Mouse (Mus musculus): ENCODE measurements around the gene Med4. TPM values are rescaled to one million over a fixed set of nuclear protein-coding genes. Genes with fewer than 3 reads are reported as not detected.

Gene Med4
- polyA plus RNA-seq, 1 experiment from 2014 or later, result 107 TPM

GRCm38 (mm10) chr14:73477077-73477476 is 32.7 kb upstream of the Med4 start:
- H3K9ac ChIP-seq (replicated peaks), result no peak overlapping the region

DNA sequence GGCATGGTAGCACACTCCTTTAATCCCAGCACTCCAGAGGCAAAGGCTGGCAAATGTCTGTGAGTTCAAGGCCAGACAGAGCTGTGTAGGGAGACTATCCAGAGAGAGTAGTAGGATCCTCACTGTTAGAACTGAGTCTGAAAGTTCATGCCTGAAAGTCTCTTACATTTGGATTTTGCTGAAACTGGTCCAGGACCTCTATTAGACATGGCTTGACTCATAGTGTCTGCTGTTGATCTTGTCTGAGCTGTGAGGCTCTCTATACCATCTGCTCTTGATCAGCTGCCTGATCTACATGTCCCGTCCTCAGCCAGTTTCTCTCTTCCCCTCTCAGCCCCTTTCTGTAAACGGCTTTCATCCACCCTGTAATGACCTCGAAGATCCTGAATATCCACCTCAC is 31.5 kb upstream of the Med4 start:
- Histone ChIP-seq H3K4me2 (no peak overlapping the region), H3K27me3 (no peaks in the 10 kb centered on the region), H3K4me1 (replicated peaks) (peaks cover 34% of the 10 kb centered on the region), H3K4me3 (replicated peaks) (no peak overlapping the region), H3K9me3 (no peaks in the 10 kb centered on the region), H3K27ac (no peak overlapping the region), H3K9ac (replicated peaks) (no peak overlapping the region), H3K36me3 (no peaks in the 10 kb centered on the region)
- no peak for ATAC-seq (ENCODE audit: insufficient number of reproducible peaks, insufficient read depth, low FRiP score, low TSS enrichment, low read depth)
- WGBS, result 75% methylated on average over 3 of the region's 3 CpGs

More at GRCm38 (mm10) chr14:73477077-73477476, 32.7 kb upstream of the Med4 start:
- no peak overlapping the region for H3K27ac ChIP-seq
- no peaks in the 10 kb centered on the region for H3K36me3 ChIP-seq
- 96% methylated on average over 10 of the region's 10 CpGs for WGBS
- H3K9me3 ChIP-seq, result no peaks in the 10 kb centered on the region
- H3K4me2 ChIP-seq, result no peak overlapping the region
- peaks cover 36% of the 10 kb centered on the region for H3K4me1 ChIP-seq (replicated peaks)
- H3K27me3 ChIP-seq, result no peaks in the 10 kb centered on the region
- no peak for ATAC-seq (ENCODE audit: insufficient number of reproducible peaks, insufficient read depth, low FRiP score, low TSS enrichment, low read depth)
- H3K4me3 ChIP-seq (replicated peaks), result no peak overlapping the region

GRCm38 (mm10) chr14:73479771-73480170 is 30.1 kb upstream of the Med4 start:
- H3K27ac ChIP-seq, result no peak overlapping the region
- H3K9ac ChIP-seq (replicated peaks), result no peak overlapping the region
- peaks cover 22% of the 10 kb centered on the region for H3K4me1 ChIP-seq (replicated peaks)
- WGBS, result 70% methylated on average over 1 of the region's 1 CpGs
- H3K27me3 ChIP-seq, result no peaks in the 10 kb centered on the region
- H3K4me3 ChIP-seq (replicated peaks), result no peak overlapping the region
- H3K36me3 ChIP-seq, result no peaks in the 10 kb centered on the region
- no peak for ATAC-seq (ENCODE audit: insufficient number of reproducible peaks, insufficient read depth, low FRiP score, low TSS enrichment, low read depth)
- H3K9me3 ChIP-seq, result no peaks in the 10 kb centered on the region
- H3K4me2 ChIP-seq, result no peak overlapping the region

DNA sequence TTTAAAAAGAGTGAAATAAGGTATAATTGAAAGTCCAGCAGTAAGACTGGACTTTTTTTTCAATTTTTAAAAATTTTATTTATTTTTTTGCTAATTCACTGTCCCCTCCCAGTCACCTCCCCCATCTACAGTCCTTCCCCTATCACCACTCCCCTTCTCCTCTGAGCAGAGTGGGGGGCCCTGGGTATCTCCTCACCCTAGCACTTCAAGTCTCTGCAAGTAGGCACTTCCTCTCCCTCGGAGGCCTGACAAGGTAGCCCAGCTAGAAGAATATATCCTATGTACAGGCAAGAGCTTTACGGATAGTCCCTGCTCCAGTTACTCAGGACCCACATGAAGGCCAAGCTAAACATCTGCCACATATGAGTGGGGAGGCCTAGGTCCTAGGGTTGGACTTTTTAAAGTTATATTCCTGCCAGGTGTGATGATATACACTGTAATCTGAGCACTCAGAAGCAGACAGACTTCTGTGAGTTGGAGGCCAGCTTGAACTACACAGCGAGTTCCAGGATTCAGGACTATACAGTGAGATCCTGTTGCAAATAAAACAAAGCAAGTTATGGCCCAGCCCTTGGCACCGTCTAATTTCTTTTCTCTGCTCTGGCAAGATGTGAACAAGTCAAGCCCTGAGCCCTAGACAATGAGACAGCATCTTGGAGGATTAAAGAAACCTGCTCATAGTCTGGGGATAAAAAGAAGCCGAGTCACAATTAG is 26.2 kb upstream of the Med4 start:
- Histone ChIP-seq H3K4me2 (no peak overlapping the region), H3K9me3 (no peaks in the 10 kb centered on the region), H3K9ac (replicated peaks) (no peak overlapping the region), H3K4me3 (replicated peaks) (no peak overlapping the region), H3K4me1 (replicated peaks) (peaks cover 11% of the 10 kb centered on the region), H3K36me3 (no peaks in the 10 kb centered on the region), H3K27me3 (no peaks in the 10 kb centered on the region), H3K27ac (0 out of 2 replicates have a peak overlapping the region, but pooled peaks have one; percentile 20)
- ATAC-seq (ENCODE audit: insufficient number of reproducible peaks, insufficient read depth, low FRiP score, low TSS enrichment, low read depth), result 0 out of 2 replicates have a peak, but pooled peaks have one; percentile 54
- 64% methylated on average over 5 of the region's 5 CpGs for WGBS

DNA sequence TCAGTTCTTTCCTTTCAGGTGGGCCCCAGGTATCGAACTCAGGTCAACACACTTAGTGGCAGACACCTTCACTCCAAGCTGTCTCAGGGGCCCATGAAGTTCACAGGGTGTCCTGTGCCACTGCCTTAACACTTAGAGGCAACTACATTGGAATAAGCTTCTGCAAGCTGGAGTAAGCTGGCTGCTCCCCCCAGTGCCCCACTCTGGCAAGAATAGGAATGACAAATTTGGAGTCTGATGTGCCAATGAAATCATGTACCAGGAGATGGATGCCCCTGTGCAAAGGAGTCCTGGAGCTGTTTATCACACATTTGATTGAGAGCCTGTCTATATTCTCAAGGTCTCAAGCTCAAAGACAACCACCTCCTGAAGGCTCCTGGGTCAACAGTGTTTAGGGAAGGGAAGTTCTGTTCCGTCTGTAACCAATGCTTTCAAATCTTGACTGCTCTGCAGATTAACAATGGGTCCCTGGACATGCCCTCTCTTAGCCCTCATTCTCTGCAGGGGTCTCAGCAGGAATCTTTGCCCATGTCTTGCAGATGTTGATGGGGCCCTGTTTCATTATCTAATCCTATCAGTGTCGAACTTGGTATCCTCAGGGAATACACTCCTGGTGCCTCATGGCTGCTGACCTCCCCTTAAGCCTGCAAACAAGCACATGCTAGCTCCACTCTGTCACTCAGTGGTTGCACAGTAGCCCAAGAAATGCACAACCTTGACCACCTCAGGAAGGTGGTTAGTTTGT is 25.3 kb upstream of the Med4 start:
- WGBS, result 76% methylated on average over 3 of the region's 3 CpGs
- Histone ChIP-seq H3K27me3 (no peaks in the 10 kb centered on the region), H3K4me2 (no peak overlapping the region), H3K9me3 (no peaks in the 10 kb centered on the region), H3K4me3 (replicated peaks) (no peak overlapping the region), H3K36me3 (no peaks in the 10 kb centered on the region), H3K4me1 (replicated peaks) (peaks cover 11% of the 10 kb centered on the region), H3K27ac (no peak overlapping the region), H3K9ac (replicated peaks) (no peak overlapping the region)
- no peak for ATAC-seq (ENCODE audit: insufficient number of reproducible peaks, insufficient read depth, low FRiP score, low TSS enrichment, low read depth)

DNA sequence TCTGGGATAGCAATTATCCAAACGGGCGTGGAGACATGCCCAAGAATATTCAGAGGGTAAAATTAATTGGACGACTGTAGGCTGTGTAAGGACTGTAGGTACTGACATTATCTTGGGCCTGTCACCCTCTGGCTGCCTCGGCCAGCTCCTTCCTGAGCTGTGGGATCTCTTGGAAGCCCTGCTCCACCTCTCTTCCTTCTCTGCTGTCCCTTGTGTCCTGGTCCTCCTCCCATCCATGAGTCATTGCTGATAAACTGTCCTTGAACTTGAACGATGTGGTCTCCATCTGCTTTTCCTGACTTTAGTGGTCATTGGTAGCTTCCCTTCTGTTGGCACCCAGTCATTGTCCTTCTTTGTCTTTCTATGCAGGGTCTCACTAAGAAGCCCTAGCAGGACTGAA is 23.2 kb upstream of the Med4 start:
- Histone ChIP-seq H3K36me3 (no peaks in the 10 kb centered on the region), H3K4me2 (no peak overlapping the region), H3K27me3 (no peaks in the 10 kb centered on the region), H3K4me1 (replicated peaks) (peaks cover 8% of the 10 kb centered on the region), H3K27ac (no peak overlapping the region), H3K9me3 (no peaks in the 10 kb centered on the region), H3K4me3 (replicated peaks) (no peak overlapping the region), H3K9ac (replicated peaks) (no peak overlapping the region)
- 84% methylated on average over 5 of the region's 5 CpGs for WGBS
- no peak for ATAC-seq (ENCODE audit: insufficient number of reproducible peaks, insufficient read depth, low FRiP score, low TSS enrichment, low read depth)

GRCm38 (mm10) chr14:73493356-73493755 is 16.5 kb upstream of the Med4 start:
- H3K9ac ChIP-seq (replicated peaks), result no peak overlapping the region
- H3K27me3 ChIP-seq, result no peaks in the 10 kb centered on the region
- no peaks in the 10 kb centered on the region for H3K36me3 ChIP-seq
- H3K4me2 ChIP-seq, result no peak overlapping the region
- H3K9me3 ChIP-seq, result no peaks in the 10 kb centered on the region
- no peak for ATAC-seq (ENCODE audit: insufficient number of reproducible peaks, insufficient read depth, low FRiP score, low TSS enrichment, low read depth)
- 93% methylated on average over 6 of the region's 6 CpGs for WGBS
- no peaks in the 10 kb centered on the region for H3K4me1 ChIP-seq (replicated peaks)
- H3K4me3 ChIP-seq (replicated peaks), result no peak overlapping the region
- no peak overlapping the region for H3K27ac ChIP-seq

GRCm38 (mm10) chr14:73494122-73494521 is 15.7 kb upstream of the Med4 start:
- no peak overlapping the region for H3K4me3 ChIP-seq (replicated peaks)
- WGBS, result 77% methylated on average over 6 of the region's 6 CpGs
- no peak for ATAC-seq (ENCODE audit: insufficient number of reproducible peaks, insufficient read depth, low FRiP score, low TSS enrichment, low read depth)
- H3K9ac ChIP-seq (replicated peaks), result no peak overlapping the region
- no peak overlapping the region for H3K27ac ChIP-seq
- H3K4me2 ChIP-seq, result no peak overlapping the region
- H3K36me3 ChIP-seq, result no peaks in the 10 kb centered on the region
- no peaks in the 10 kb centered on the region for H3K4me1 ChIP-seq (replicated peaks)
- no peaks in the 10 kb centered on the region for H3K9me3 ChIP-seq
- no peaks in the 10 kb centered on the region for H3K27me3 ChIP-seq

DNA sequence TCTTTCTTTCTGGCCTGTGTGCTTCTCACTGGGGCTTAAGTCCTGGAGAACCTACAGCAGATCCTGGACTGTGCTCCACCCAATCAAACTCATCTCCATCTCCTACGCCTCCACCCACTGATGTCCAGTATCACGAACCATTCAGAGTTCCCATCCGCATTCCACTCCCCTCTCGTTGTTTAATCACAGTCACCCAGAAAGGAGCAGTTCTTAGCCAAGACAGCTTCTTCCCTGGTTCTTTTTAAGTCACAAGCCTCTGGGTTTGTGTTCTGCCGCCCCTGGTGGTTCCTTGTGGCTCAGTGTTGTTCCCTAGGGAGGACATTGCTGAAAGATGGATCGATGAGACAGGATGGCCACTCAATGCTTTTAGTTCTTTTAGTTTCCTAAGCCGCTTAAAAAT is 14.1 kb upstream of the Med4 start:
- Histone ChIP-seq H3K9ac (replicated peaks) (no peak overlapping the region), H3K9me3 (no peaks in the 10 kb centered on the region), H3K4me2 (no peak overlapping the region), H3K4me1 (replicated peaks) (no peaks in the 10 kb centered on the region), H3K4me3 (replicated peaks) (no peak overlapping the region), H3K27ac (no peak overlapping the region), H3K36me3 (no peaks in the 10 kb centered on the region), H3K27me3 (no peaks in the 10 kb centered on the region)
- ATAC-seq (ENCODE audit: insufficient number of reproducible peaks, insufficient read depth, low FRiP score, low TSS enrichment, low read depth), result no peak
- WGBS, result 79% methylated on average over 7 of the region's 7 CpGs

GRCm38 (mm10) chr14:73501283-73501682 is 8.5 kb upstream of the Med4 start:
- Histone ChIP-seq H3K4me1 (replicated peaks) (peaks cover 12% of the 10 kb centered on the region), H3K9me3 (no peaks in the 10 kb centered on the region), H3K4me3 (replicated peaks) (no peak overlapping the region), H3K4me2 (no peak overlapping the region), H3K36me3 (no peaks in the 10 kb centered on the region), H3K9ac (replicated peaks) (no peak overlapping the region), H3K27ac (no peak overlapping the region), H3K27me3 (no peaks in the 10 kb centered on the region)
- 90% methylated on average over 9 of the region's 9 CpGs for WGBS
- ATAC-seq (ENCODE audit: insufficient number of reproducible peaks, insufficient read depth, low FRiP score, low TSS enrichment, low read depth), result no peak

GRCm38 (mm10) chr14:73501721-73502120 is 8.1 kb upstream of the Med4 start:
- 72% methylated on average over 6 of the region's 6 CpGs for WGBS
- H3K27me3 ChIP-seq, result no peaks in the 10 kb centered on the region
- H3K4me3 ChIP-seq (replicated peaks), result no peak overlapping the region
- no peak overlapping the region for H3K4me2 ChIP-seq
- peaks cover 12% of the 10 kb centered on the region for H3K4me1 ChIP-seq (replicated peaks)
- no peak overlapping the region for H3K9ac ChIP-seq (replicated peaks)
- H3K27ac ChIP-seq, result no peak overlapping the region
- no peaks in the 10 kb centered on the region for H3K9me3 ChIP-seq
- no peaks in the 10 kb centered on the region for H3K36me3 ChIP-seq
- ATAC-seq (ENCODE audit: insufficient number of reproducible peaks, insufficient read depth, low FRiP score, low TSS enrichment, low read depth), result no peak
